Mouse (Mus musculus) embryonic facial prominence, embryonic 10.5 days (tissue): ENCODE results near the gene Atpif1. TPM values are rescaled to one million over a fixed set of nuclear protein-coding genes. Genes with fewer than 3 reads are reported as not detected.
"Not testable (repeated sequence)": the region's sequence is repeated elsewhere in the genome, so short reads cannot be mapped to it uniquely, and the experiment has no call there.

ENCODE experiments used
- DNase-seq: peaks from one replicate; pipeline ENCODE4 v3.0.0-alpha.2; 2017; ENCODE audit warnings: low spot score
- H3K27ac ChIP-seq: fragments of 300-500 bp; sonication (generic); replicated peaks from 2 replicates; pipeline ENCODE4 v1.5.1; 2016; ENCODE audit warnings: mild to moderate bottlenecking
- H3K27me3 ChIP-seq: fragments of 300-500 bp; sonication (generic); replicated peaks from 2 replicates; pipeline ENCODE4 v1.6.1; 2016; ENCODE audit warnings: low read depth, mild to moderate bottlenecking; ENCODE audit not compliant: poor library complexity, severe bottlenecking
- H3K36me3 ChIP-seq: fragments of 300-500 bp; sonication (generic); replicated peaks from 2 replicates; pipeline ENCODE4 v1.6.1; 2016; ENCODE audit warnings: mild to moderate bottlenecking, moderate library complexity
- H3K4me1 ChIP-seq: fragments of 300-500 bp; sonication (generic); 2 replicates; pipeline ENCODE4 v1.6.1; 2016
- H3K4me3 ChIP-seq: fragments of 300-500 bp; sonication (generic); 2 replicates; pipeline ENCODE4 v1.5.1; 2016; ENCODE audit warnings: mild to moderate bottlenecking, moderate library complexity
- H3K9me3 ChIP-seq: fragments of 300-500 bp; sonication (generic); 2 replicates; pipeline ENCODE4 v1.6.1; 2016; ENCODE audit warnings: mild to moderate bottlenecking
- WGBS: fragments of 180-500 bp; shearing (Covaris S2); methylation state at CpG from one replicate; pipeline ENCODE4 v1.1.7; 2016; 5-methylcytosine and 5-hydroxymethylcytosine counted together
- polyA plus RNA-seq: library from polyadenylated mRNA; unstranded; fragments of >200 nt; fragmentation: Nextera tagmentation; extraction: Ambion mirVana; gene quantifications from 2 replicates; pipeline ENCODE4 v1.2.1, GENCODE M21; 2016

Atpif1 gene
- polyA plus RNA-seq, 1 experiment from 2014 or later: 1,074 TPM

DNA sequence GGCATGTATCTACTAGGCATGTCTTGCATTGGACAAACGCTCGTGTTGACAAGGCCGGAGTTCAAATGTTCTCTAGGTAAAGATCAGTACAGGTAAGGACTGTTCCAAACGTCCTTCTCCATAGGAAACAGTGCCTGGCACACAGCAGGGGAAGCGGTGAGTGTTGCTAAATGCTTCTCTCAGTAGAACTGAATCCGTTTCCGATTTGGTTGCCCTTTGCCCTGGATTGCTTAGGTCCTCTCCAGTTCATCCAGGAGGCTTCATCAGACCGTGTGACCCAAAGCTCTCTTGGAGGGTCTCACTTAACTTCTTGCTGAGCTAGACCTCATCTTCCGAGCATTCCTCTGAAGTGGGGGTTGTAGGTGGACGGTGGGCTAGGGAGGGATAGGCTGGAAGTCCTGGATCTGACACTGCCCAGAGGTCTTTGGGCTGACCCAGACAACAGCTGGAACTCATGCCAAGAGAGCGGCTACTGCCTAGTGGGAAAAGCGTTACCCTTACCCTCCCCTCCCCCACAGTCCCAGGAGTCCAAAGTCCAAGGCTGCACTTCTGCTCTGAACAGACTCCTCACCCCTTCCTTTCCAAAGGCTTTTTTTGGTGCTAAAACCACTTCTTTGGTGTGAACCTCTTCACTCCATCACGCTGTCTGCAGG is 50.4 kb downstream of the Atpif1 start:
- Histone ChIP-seq H3K27me3 (no peaks in the 10 kb centered on the region), H3K27ac (no peak overlapping the region), H3K36me3 (no peaks in the 10 kb centered on the region), H3K4me3 (no peak overlapping the region), H3K4me1 (peaks cover 5% of the 10 kb centered on the region; the same call in 1 of the 2 replicates), H3K9me3 (no peaks in the 10 kb centered on the region)
- 79% methylated on average over 13 of the region's 13 CpGs for WGBS
- DNase-seq: no peak

- not testable (repeated sequence) for H3K36me3 ChIP-seq, H3K27me3 ChIP-seq, DNase-seq, H3K4me1 ChIP-seq, H3K9me3 ChIP-seq, H3K27ac ChIP-seq, H3K4me3 ChIP-seq
- WGBS: 71% methylated on average over 3 of the region's 3 CpGs
Observed at GRCm38 (mm10) chr4:132482104-132482503, 51.4 kb downstream of the Atpif1 start.

Other genes with a start within 250 kb of the Atpif1 start
- 1.3 and 1.8 TPM in 2 replicates for gene Rab42, start 230.3 kb downstream of the Atpif1 start, polyA plus RNA-seq
- gene Trnau1ap, start 204.1 kb downstream of the Atpif1 start, polyA plus RNA-seq: 83.5 and 83.8 TPM in 2 replicates
- gene Rcc1, start 180.1 kb downstream of the Atpif1 start, polyA plus RNA-seq: 160 and 172 TPM in 2 replicates
- 25.9 and 27.4 TPM in 2 replicates for gene Phactr4, start 111.2 kb downstream of the Atpif1 start, polyA plus RNA-seq
- 37.0 and 41.7 TPM in 2 replicates for gene Med18, start 69.7 kb downstream of the Atpif1 start, polyA plus RNA-seq
- gene Sesn2, start 23.2 kb downstream of the Atpif1 start, polyA plus RNA-seq: 12.3 and 13.3 TPM in 2 replicates
- gene Dnajc8, start 1.9 kb upstream of the Atpif1 start, polyA plus RNA-seq: 222 TPM in 2 replicates
- gene Ptafr, start 30.4 kb upstream of the Atpif1 start, polyA plus RNA-seq: 0.28 and 0.44 TPM in 2 replicates
- 36.2 and 39.9 TPM in 2 replicates for gene Eya3, start 105.3 kb upstream of the Atpif1 start, polyA plus RNA-seq
- 5.1 and 5.7 TPM in 2 replicates for gene Xkr8, start 198.9 kb upstream of the Atpif1 start, polyA plus RNA-seq
- gene Smpdl3b, start 223.6 kb upstream of the Atpif1 start, polyA plus RNA-seq: 4.3 and 4.4 TPM in 2 replicates
- 173 and 192 TPM in 2 replicates for gene Rpa2, start 234.7 kb upstream of the Atpif1 start, polyA plus RNA-seq